Mouse (Mus musculus) E14TG2a.4 (cell line): Measurements from ENCODE around the gene Sh3bp1.

Experiments
- CTCF ChIP-seq: conservative IDR thresholded peaks from 2 replicates; pipeline ENCODE4 v1.5.1; 2014; ENCODE audit warnings: low read length
- NANOG ChIP-seq: IDR thresholded peaks from 2 replicates; pipeline ENCODE4 v1.6.1; 2014; ENCODE audit warnings: borderline replicate concordance, low read length, mixed read lengths
- POU5F1 ChIP-seq: IDR thresholded peaks from 2 replicates; pipeline ENCODE4 v1.6.1; 2014; ENCODE audit warnings: low read length, borderline replicate concordance

DNA sequence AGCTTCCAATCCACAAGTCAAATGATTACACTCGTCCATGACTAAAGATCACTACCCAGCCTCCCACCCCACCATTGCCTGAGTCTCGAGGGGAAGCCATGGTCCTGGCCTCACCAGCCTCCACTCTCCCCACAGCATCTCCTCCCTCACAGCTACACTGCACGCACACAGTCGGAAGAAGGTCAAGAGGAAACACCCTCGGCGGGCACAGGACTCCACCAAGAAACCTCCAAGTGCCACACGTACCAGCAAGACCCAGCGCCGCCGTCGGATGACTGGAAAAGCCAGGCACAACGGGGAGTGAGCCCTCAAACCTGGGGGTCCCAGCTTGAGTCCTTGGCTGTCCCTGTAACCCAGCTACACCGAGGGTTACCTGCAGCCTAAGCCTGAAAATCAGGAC lies 40.8 kb downstream of the Sh3bp1 start:
- TF ChIP-seq CTCF, result no peak
- no peak for TF ChIP-seq POU5F1
- no peak for TF ChIP-seq NANOG
